ENCODE assay signal across 18 mouse cellular contexts in genomic region chr7:25672442-25672841, GRCm38 (mm10). TPM values are rescaled to one million over a fixed set of nuclear protein-coding genes. Genes with fewer than 3 reads are reported as not detected.
DNase-seq lines count a peak whose midpoint lies in the region; ATAC-seq and TF ChIP-seq lines count a peak whose summit lies in the region.
"Had no signal": no experiment of that assay in that cellular context is flagged by ENCODE, and none has a peak within 500 bp of the region (broad histone marks: within the 10 kb centered on the region; RNA-seq: fewer than 3 reads in every experiment).

No protein-coding gene starts in this region.

- no peak overlapping the region for H3K4me2 ChIP-seq in hindbrain, embryonic 14.5 days (replicated peaks)
- H3K4me2 ChIP-seq: heart, embryonic 15.5 days; limb, embryonic 15.5 days had no signal

- ATAC-seq in CD4-positive, CD25-positive, alpha-beta regulatory T cell, adult 4 months = no peak
- no peak for ATAC-seq in inflammation-experienced regulatory T-cells, adult 6 months
- no peak for ATAC-seq in hindbrain, embryonic 14.5 days (ENCODE audit: low FRiP score)
- ATAC-seq: forebrain, embryonic 14.5 days had no signal

- H3K36me3 ChIP-seq in hindbrain, embryonic 14.5 days (replicated peaks; ENCODE audit: control insufficient read depth, insufficient read depth) = peaks cover 21% of the 10 kb centered on the region

- TF ChIP-seq CTCF in layer of hippocampus, adult 2 months (conservative IDR thresholded peaks at IDR 0.05) = peak; percentile 50

- no peak overlapping the region for H3K4me3 ChIP-seq in layer of hippocampus, adult 2 months
- no peak overlapping the region for H3K4me3 ChIP-seq in hindbrain, embryonic 14.5 days (replicated peaks; ENCODE audit: low read length)
- H3K4me3 ChIP-seq: heart, embryonic 15.5 days; hindbrain, embryonic 10.5 days; limb, embryonic 15.5 days had no signal

- 52% methylated on average over 4 of the region's 4 CpGs for WGBS in hindbrain, embryonic 14.5 days

- H3K9me3 ChIP-seq in hindbrain, embryonic 14.5 days (ENCODE audit: control insufficient read depth, low read length) = no peaks in the 10 kb centered on the region
- H3K9me3 ChIP-seq: heart, embryonic 15.5 days; limb, embryonic 15.5 days had no signal

- peaks cover 29% of the 10 kb centered on the region for H3K27me3 ChIP-seq in hindbrain, embryonic 14.5 days (ENCODE audit: control insufficient read depth, insufficient read depth, low read length)

- peak; percentile 41 for DNase-seq in CD4-positive, CD25-positive, alpha-beta regulatory T cell, adult 2 months (ENCODE audit: low read depth, low spot score)
- no peak for DNase-seq in layer of hippocampus, adult 2 months (ENCODE audit: low spot score in 2 of 2)
- DNase-seq in layer of hippocampus, postnatal 36 days = no peak
- DNase-seq in thymus, postnatal 4 days = peak; percentile 55
- DNase-seq in thymus, postnatal 25 days = no peak
- no peak for DNase-seq in hindbrain, embryonic 14.5 days (ENCODE audit: low spot score)
- DNase-seq: adrenal gland, adult 2 months; cerebellum, adult 11 months; cerebellum, postnatal 25 days; kidney, adult 11 months; kidney, postnatal 36 days; right cerebral cortex, postnatal 25 days had no signal

- no peak overlapping the region for H3K9ac ChIP-seq in hindbrain, embryonic 14.5 days
- H3K9ac ChIP-seq: heart, embryonic 15.5 days; limb, embryonic 15.5 days had no signal

- no peak overlapping the region for H3K27ac ChIP-seq in layer of hippocampus, adult 2 months
- no peak overlapping the region for H3K27ac ChIP-seq in hindbrain, embryonic 14.5 days
- H3K27ac ChIP-seq: heart, embryonic 15.5 days; hindbrain, embryonic 10.5 days; limb, embryonic 15.5 days had no signal

- H3K4me1 ChIP-seq in hindbrain, embryonic 14.5 days (replicated peaks; ENCODE audit: control insufficient read depth, insufficient read depth, low read length) = peaks cover 6% of the 10 kb centered on the region; the same call in 1 of the 2 replicates

RNA-seq across cellular contexts. Expression of gene Tmem91, which starts 2.5 kb away (rescaled TPM):
- polyA plus RNA-seq in CD4-positive, CD25-positive, alpha-beta regulatory T cell, adult 4 months (2017; shearing (Covaris generic)) = 10 to 100 TPM; 15.2 to 31.5 TPM
- 10 to 100 TPM in 1 of 2 experiments, 1 to 10 TPM in 1; 8.6 to 11.6 TPM for total RNA-seq in layer of hippocampus, adult 2 months (2021)
- total RNA-seq in layer of hippocampus, postnatal 36 days (2021) = 10 to 100 TPM; 13.8 to 14.9 TPM
- polyA plus RNA-seq in inflammation-experienced regulatory T-cells, adult 6 months (2017; shearing (Covaris generic)) = 10 to 100 TPM in 2 of 3 experiments, 1 to 10 TPM in 1; 8.2 to 23.6 (median 14.4) TPM
- polyA plus RNA-seq in hindbrain, embryonic 14.5 days (2014; fragmentation: Nextera tagmentation; extraction: Ambion mirVana) = 54.1 and 64.8 TPM in 2 replicates

RNA-seq across cellular contexts. Expression of gene B9d2, which starts 8.1 kb away (rescaled TPM):
- polyA plus RNA-seq in CD4-positive, CD25-positive, alpha-beta regulatory T cell, adult 4 months (2017; shearing (Covaris generic)) = 10 to 100 TPM; 46.8 to 72.8 TPM
- 10 to 100 TPM; 20.2 to 20.6 TPM for total RNA-seq in layer of hippocampus, adult 2 months (2021)
- total RNA-seq in layer of hippocampus, postnatal 36 days (2021) = 10 to 100 TPM; 23.9 to 24.4 TPM
- 10 to 100 TPM; 55.9 to 76.1 (median 57.2) TPM for polyA plus RNA-seq in inflammation-experienced regulatory T-cells, adult 6 months (2017; shearing (Covaris generic))
- polyA plus RNA-seq in hindbrain, embryonic 14.5 days (2014; fragmentation: Nextera tagmentation; extraction: Ambion mirVana) = 41.8 and 42.7 TPM in 2 replicates

RNA-seq across cellular contexts. Expression of gene Exosc5, which starts 13.5 kb away (rescaled TPM):
- polyA plus RNA-seq in CD4-positive, CD25-positive, alpha-beta regulatory T cell, adult 4 months (2017; shearing (Covaris generic)) = 100 to 1,000 TPM in 1 of 2 experiments, 10 to 100 TPM in 1; 97.0 to 157 TPM
- 10 to 100 TPM; 26.9 to 28.1 TPM for total RNA-seq in layer of hippocampus, adult 2 months (2021)
- 10 to 100 TPM; 28.6 to 28.7 TPM for total RNA-seq in layer of hippocampus, postnatal 36 days (2021)
- polyA plus RNA-seq in inflammation-experienced regulatory T-cells, adult 6 months (2017; shearing (Covaris generic)) = 100 to 1,000 TPM in 2 of 3 experiments, 10 to 100 TPM in 1; 65.5 to 124 (median 103) TPM
- 31.5 and 39.7 TPM in 2 replicates for polyA plus RNA-seq in hindbrain, embryonic 14.5 days (2014; fragmentation: Nextera tagmentation; extraction: Ambion mirVana)

RNA-seq across cellular contexts. Expression of gene Bckdha, which starts 13.7 kb away (rescaled TPM):
- 10 to 100 TPM; 16.6 to 27.7 TPM for polyA plus RNA-seq in CD4-positive, CD25-positive, alpha-beta regulatory T cell, adult 4 months (2017; shearing (Covaris generic))
- 10 to 100 TPM; 37.1 to 41.4 TPM for total RNA-seq in layer of hippocampus, adult 2 months (2021)
- 10 to 100 TPM; 36.7 to 38.3 TPM for total RNA-seq in layer of hippocampus, postnatal 36 days (2021)
- 10 to 100 TPM; 10.5 to 16.7 (median 15.5) TPM for polyA plus RNA-seq in inflammation-experienced regulatory T-cells, adult 6 months (2017; shearing (Covaris generic))
- 33.0 and 37.3 TPM in 2 replicates for polyA plus RNA-seq in hindbrain, embryonic 14.5 days (2014; fragmentation: Nextera tagmentation; extraction: Ambion mirVana)

RNA-seq across cellular contexts. Expression of gene Tgfb1, which starts 14.4 kb away (rescaled TPM):
- polyA plus RNA-seq in CD4-positive, CD25-positive, alpha-beta regulatory T cell, adult 4 months (2017; shearing (Covaris generic)) = 1 to 10 TPM; 6.9 to 9.7 TPM
- total RNA-seq in layer of hippocampus, adult 2 months (2021) = 1 to 10 TPM; 6.9 TPM
- 1 to 10 TPM; 6.0 to 8.0 TPM for total RNA-seq in layer of hippocampus, postnatal 36 days (2021)
- polyA plus RNA-seq in inflammation-experienced regulatory T-cells, adult 6 months (2017; shearing (Covaris generic)) = 1 to 10 TPM; 4.6 to 6.7 (median 5.4) TPM
- polyA plus RNA-seq in hindbrain, embryonic 14.5 days (2014; fragmentation: Nextera tagmentation; extraction: Ambion mirVana) = 0.82 and 1.1 TPM in 2 replicates

Comparison
In these comparisons a context has a peak if more than half of its experiments do, and no peak if none do; other contexts are left out.
1. DNase-seq: peak in CD4-positive, CD25-positive, alpha-beta regulatory T cell, adult 2 months (single experiment) and thymus, postnatal 4 days (single experiment); none in layer of hippocampus, adult 2 months (0 of 2), layer of hippocampus, postnatal 36 days (0 of 2), thymus, postnatal 25 days (single experiment) and hindbrain, embryonic 14.5 days (single experiment).